Mouse (Mus musculus): ENCODE data around the gene Clcnka.

Gene Clcnka

GRCm38 (mm10) chr4:141379674-141380073 is 18.9 kb downstream of the Clcnka start:
- DNase-seq (ENCODE audit: low spot score), result no peak

DNA sequence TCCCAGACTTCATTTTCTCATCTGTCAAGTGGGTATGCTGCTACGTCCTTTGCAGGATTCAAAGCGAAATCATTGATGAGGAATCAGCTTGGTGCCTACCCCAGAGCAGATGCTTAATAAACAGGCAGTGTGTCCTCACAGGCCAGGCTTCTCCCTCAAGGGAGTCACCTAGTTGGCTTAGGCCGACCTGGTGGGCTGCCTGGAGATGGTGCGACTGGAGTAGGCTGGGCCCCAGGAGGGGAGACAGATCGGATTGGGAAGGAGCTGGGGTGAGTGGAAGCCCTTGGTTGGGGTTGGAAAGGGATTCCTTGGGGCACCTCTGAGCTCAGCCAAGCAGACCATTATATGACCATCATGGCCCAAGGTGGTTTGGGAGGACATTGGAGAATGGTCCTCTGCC is 26.1 kb downstream of the Clcnka start:
- no peak for DNase-seq (ENCODE audit: low spot score)

- peak; percentile 45 for DNase-seq (ENCODE audit: low spot score)
These were observed 30.3 kb downstream of the Clcnka start, which contains the start of gene Fam131c for GRCm38 (mm10) chr4:141367997-141368791. TSS of gene Fam131c (plus strand) at chr4:141368220.

- no peak for DNase-seq (ENCODE audit: low spot score)
These were observed 32.6 kb downstream of the Clcnka start for GRCm38 (mm10) chr4:141365876-141366275.

GRCm38 (mm10) chr4:141365126-141365525 is 33.4 kb downstream of the Clcnka start:
- no peak for DNase-seq (ENCODE audit: low spot score)

DNA sequence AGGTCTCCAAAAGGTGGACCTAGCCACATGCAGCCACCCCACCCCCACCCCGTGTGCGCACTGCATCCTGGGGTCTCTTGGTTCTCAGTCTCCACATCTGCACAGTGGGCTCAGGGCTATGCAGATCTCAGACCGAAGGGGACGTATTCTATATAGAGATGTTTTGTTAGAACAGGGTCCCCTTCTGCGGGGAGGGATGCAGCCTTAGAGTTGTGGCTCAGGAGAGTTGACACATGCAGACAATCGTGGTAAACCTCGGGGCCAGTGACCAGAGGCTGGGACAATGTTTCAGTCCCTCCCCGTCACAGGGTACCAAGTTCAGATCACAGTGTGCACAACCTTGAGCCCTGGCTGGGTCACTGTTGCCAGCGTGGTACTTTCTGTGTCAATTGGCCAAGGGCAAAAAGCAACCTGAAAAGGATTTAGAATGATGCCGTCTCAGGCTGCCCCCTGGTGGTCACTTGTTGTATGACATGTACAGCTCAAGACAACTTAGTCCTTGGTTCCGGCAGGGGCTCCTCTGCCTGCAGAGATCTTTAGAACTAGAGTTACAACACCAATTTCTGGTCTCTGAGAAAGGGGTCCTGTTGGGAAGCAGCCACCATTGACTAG is 35.5 kb downstream of the Clcnka start:
- peak; percentile 65 for DNase-seq (ENCODE audit: low spot score)

DNA sequence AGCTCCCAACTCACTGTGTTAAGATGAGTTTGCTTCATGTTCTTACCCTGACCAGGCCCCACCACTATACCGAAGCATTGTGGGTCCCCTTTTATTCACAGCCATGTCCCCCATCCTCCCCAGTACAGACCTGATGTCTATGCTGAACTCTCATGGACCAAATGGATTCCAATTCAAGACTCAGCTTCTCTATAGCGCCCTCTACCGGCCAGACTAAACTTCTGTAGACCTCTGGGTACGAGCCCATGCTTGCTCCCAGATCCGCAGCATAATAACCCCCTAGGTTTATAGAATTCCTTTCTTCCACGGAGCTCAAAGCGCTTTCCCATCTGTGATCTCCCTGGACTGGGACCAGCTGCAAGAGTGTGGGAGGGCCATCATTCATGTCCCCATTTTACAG is 37.7 kb downstream of the Clcnka start:
- DNase-seq (ENCODE audit: low spot score), result no peak

- DNase-seq (ENCODE audit: low spot score), result no peak
These were observed 39.3 kb downstream of the Clcnka start for GRCm38 (mm10) chr4:141359222-141359621.

- DNase-seq (ENCODE audit: low spot score), result no peak
These were observed 40.7 kb downstream of the Clcnka start for GRCm38 (mm10) chr4:141357811-141358210.

- DNase-seq (ENCODE audit: low spot score), result peak; percentile 47
These were observed 44.7 kb downstream of the Clcnka start for GRCm38 (mm10) chr4:141353868-141354267.

- no peak for DNase-seq (ENCODE audit: low spot score)
These were observed 45.5 kb downstream of the Clcnka start for GRCm38 (mm10) chr4:141352986-141353385.

GRCm38 (mm10) chr4:141351972-141352371 is 46.6 kb downstream of the Clcnka start:
- DNase-seq (ENCODE audit: low spot score), result no peak

DNA sequence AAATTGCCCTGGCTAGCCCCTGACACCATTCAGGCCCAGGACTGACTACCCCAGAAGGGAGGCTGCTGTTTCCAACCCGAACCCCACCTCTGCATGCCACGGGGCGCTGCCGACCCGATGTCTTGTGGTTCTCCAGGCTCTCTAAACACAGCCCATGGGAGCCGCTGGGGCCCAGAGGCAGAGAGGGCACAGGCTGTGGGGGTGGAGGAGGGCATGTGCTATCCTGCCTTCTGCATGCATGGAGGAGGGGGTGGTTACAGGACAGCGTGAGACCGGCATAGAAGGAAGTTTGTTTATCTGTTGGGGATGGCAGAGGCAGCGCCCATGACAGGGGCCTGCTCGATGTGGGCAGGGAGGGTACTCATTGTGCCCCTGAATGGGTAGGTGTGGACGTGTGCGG is 48.5 kb downstream of the Clcnka start:
- no peak for DNase-seq (ENCODE audit: low spot score)

DNA sequence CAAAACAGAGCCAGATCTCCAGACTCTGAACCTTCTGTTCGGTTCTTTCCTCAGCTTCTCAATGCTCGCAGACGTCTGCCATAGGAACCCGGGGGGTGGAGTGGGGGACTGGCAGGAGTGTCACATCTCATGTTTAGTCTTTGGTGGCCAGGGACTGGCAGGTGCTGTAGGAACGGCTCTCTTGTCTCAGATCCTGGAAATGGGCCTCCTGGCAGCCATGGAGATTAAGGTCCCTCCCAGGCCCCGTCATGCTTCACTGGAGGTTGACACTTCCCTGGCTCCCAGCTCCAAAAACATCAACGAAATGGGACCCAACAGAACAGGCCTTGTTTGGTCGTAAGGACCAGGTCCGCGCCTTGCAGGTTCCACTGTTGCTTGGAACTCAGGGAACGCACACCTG is 49.9 kb downstream of the Clcnka start:
- DNase-seq (ENCODE audit: low spot score), result no peak

DNA sequence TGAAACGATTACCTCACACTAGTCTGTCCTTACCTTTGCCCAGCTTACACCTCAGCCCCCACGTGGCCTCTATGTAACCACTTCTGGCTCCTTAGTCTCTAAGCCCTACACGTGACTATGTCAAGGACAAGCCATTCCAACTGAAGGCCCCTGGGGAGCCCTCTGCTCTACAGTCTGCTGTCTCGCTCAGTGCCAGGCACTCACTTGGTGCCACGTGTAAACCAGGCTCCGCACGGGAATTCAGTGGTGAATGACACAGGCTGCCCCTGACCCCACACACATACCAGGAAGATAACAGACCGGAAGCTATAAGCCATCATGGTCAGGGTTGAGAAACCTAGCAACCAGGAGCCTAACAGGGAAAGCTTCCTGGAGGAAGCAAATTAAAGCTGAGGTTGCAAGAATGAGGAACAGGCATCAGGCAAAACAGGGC is 51.1 kb downstream of the Clcnka start:
- DNase-seq (ENCODE audit: low spot score), result no peak

- no peak for DNase-seq (ENCODE audit: low spot score)
These were observed 53.3 kb downstream of the Clcnka start for GRCm38 (mm10) chr4:141345219-141345618.

DNA sequence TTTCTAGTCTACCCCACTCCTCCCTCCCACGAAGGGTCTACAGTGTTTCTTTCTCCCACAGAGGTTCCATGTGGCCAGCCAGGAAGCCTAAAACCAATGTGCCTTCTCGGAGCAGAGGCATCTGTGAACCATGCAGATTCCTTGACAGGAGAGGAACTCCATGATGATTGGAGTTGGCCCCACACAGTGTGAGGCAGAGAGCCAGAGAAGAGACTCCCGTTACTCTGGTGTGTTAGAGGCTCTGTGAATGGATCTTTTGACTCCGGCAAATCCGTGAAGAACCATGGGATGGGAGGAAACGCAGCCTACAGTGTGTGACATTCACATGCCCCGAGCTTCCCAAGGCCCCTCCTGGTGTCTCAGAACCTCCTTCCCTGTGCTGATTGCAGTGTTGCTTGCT is 55.0 kb downstream of the Clcnka start:
- DNase-seq (ENCODE audit: low spot score), result no peak

GRCm38 (mm10) chr4:141341477-141341876 is 57.0 kb downstream of the Clcnka start:
- no peak for DNase-seq (ENCODE audit: low spot score)

- no peak for DNase-seq (ENCODE audit: low spot score)
These were observed 59.7 kb downstream of the Clcnka start for GRCm38 (mm10) chr4:141338853-141339252.

DNA sequence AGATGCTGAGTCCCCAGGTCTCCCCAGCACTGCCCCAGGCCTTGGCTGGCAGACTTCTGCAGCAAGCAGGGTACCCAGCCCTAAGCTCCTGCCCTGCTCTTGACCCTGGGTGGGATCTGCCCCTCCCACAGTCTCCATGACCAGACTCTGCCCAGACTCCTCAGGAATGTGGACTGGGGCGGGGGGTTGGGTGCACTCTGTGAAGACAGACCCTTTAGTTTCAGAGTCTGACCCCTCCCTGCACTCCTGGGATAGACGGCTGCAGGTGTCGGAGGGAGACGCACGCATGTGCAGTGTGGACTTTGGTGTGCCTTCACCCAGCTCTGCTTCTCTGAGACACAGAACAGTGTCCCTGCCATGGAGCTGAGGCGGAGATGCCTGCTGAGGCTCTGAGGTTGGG is 60.5 kb downstream of the Clcnka start:
- DNase-seq (ENCODE audit: low spot score), result no peak

- no peak for DNase-seq (ENCODE audit: low spot score)
These were observed 62.3 kb downstream of the Clcnka start for GRCm38 (mm10) chr4:141336196-141336595.

- DNase-seq (ENCODE audit: low spot score), result no peak
These were observed 63.2 kb downstream of the Clcnka start for GRCm38 (mm10) chr4:141335263-141335796.

- no peak for DNase-seq (ENCODE audit: low spot score)
These were observed 63.8 kb downstream of the Clcnka start for GRCm38 (mm10) chr4:141334695-141335094.

All from ovary, postnatal 36 days (tissue).